Mouse (Mus musculus) heart, adult 10 weeks (tissue): ENCODE data around the gene Akap8. TPM values are rescaled to one million over a fixed set of nuclear protein-coding genes. Genes with fewer than 3 reads are reported as not detected.

Experiments
- polyA plus RNA-seq: library from polyadenylated mRNA; stranded (reverse); fragments of 350-450 nt; fragmentation: Illumina TruSeq; extraction: RNeasy Lipid Tissue Mini Kit (QIAGEN cat#74804); gene quantifications from one replicate; pipeline ENCODE4 v1.2.3, GENCODE M21; 2014; ENCODE audit warnings: low read depth, low replicate concordance

Akap8 gene
- polyA plus RNA-seq, result 65.8 TPM

GRCm38 (mm10) chr17:32320597-32321389 lies at the start of gene Akap8:
TSS of gene Akap8 (minus strand) at chr17:32321238.

GRCm38 (mm10) chr17:32350382-32350983 lies 29.4 kb upstream of the Akap8 start, which contains the start of gene Akap8l:
TSS of gene Akap8l (minus strand) at chr17:32350607.

GRCm38 (mm10) chr17:32284262-32285137 lies 36.5 kb downstream of the Akap8 start, which contains the start of gene Brd4:
TSS of gene Brd4 (minus strand) at chr17:32284722.

Other genes starting within 250 kb of the Akap8 start
- gene Notch3, start 154.4 kb downstream of the Akap8 start, polyA plus RNA-seq, result 16.3 TPM
- gene Ephx3, start 131.7 kb downstream of the Akap8 start, polyA plus RNA-seq, result 1.7 TPM
- 37.7 TPM for gene Brd4, start 36.5 kb downstream of the Akap8 start, polyA plus RNA-seq
- gene Akap8l, start 29.4 kb upstream of the Akap8 start, polyA plus RNA-seq, result 81.5 TPM
- 13.5 TPM for gene Wiz, start 68.2 kb upstream of the Akap8 start, polyA plus RNA-seq
- gene Rasal3, start 82.3 kb upstream of the Akap8 start, polyA plus RNA-seq, result 0.92 TPM
- gene Pglyrp2, start 102.9 kb upstream of the Akap8 start, polyA plus RNA-seq, result not detected
- not detected for gene Cyp4f39, start 131.5 kb upstream of the Akap8 start, polyA plus RNA-seq
- 4.5 TPM for gene Cyp4f17, start 184.8 kb upstream of the Akap8 start, polyA plus RNA-seq
- 9.8 TPM for gene Cyp4f16, start 215.3 kb upstream of the Akap8 start, polyA plus RNA-seq